Mouse (Mus musculus): Measurements from ENCODE around the gene Vmn1r177. TPM values are rescaled to one million over a fixed set of nuclear protein-coding genes. Genes with fewer than 3 reads are reported as not detected.

Gene Vmn1r177
- not detected in 2 replicates for polyA plus RNA-seq (2012; rRNA removed)

DNA sequence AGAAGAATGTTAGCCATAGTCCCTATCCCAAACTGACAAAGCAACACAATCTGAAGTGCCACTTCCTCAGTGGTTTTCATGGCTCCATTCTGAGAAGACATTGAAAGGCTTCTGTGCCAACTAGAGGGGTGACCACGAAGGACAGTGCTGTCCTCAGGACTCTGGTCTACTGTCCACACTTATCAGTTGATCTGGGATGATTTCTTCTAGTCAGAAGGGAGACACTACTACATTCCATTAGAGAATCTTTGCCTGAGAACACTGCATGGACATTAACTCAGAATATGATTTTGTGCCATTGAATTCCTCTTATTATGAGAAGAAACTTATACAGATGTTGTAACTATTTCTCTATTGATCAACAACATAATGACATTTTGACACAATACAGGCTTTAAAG lies at the start of gene Vmn1r177:
Gene Vmn1r177 (minus strand): TSS at position 101 of the 400 bp plus-strand sequence.

GRCm38 (mm10) chr7:23891709-23892108 lies 25.5 kb upstream of the Vmn1r177 start, which contains the start of gene Vmn1r178:
TSS of gene Vmn1r178 (plus strand) at chr7:23892009.

GRCm38 (mm10) chr7:23837272-23837671 lies 29.0 kb downstream of the Vmn1r177 start, which contains the start of gene Vmn1r176:
TSS of gene Vmn1r176 (minus strand) at chr7:23837372.

Other genes with a start within 250 kb of the Vmn1r177 start
- gene Vmn1r171, start 235.7 kb downstream of the Vmn1r177 start, polyA plus RNA-seq (2012; rRNA removed) = not detected in 2 replicates
- not detected in 2 replicates for gene Vmn1r172, start 208.1 kb downstream of the Vmn1r177 start, polyA plus RNA-seq (2012; rRNA removed)
- not detected in 2 replicates for gene Vmn1r173, start 165.7 kb downstream of the Vmn1r177 start, polyA plus RNA-seq (2012; rRNA removed)
- gene Vmn1r174, start 114.2 kb downstream of the Vmn1r177 start, polyA plus RNA-seq (2012; rRNA removed) = not detected in 2 replicates
- gene Vmn1r175, start 55.8 kb downstream of the Vmn1r177 start, polyA plus RNA-seq (2012; rRNA removed) = not detected in 2 replicates
- gene Vmn1r176, start 29.1 kb downstream of the Vmn1r177 start, polyA plus RNA-seq (2012; rRNA removed) = not detected in 2 replicates
- not detected in 2 replicates for gene Vmn1r178, start 25.6 kb upstream of the Vmn1r177 start, polyA plus RNA-seq (2012; rRNA removed)
- not detected in 2 replicates for gene Vmn1r179, start 60.5 kb upstream of the Vmn1r177 start, polyA plus RNA-seq (2012; rRNA removed)
- gene Vmn1r180, start 84.2 kb upstream of the Vmn1r177 start, polyA plus RNA-seq (2012; rRNA removed) = not detected in 2 replicates
- gene Vmn1r181, start 108.2 kb upstream of the Vmn1r177 start, polyA plus RNA-seq (2012; rRNA removed) = not detected in 2 replicates
- gene V1rd19, start 135.2 kb upstream of the Vmn1r177 start, polyA plus RNA-seq (2012; rRNA removed) = not detected in 2 replicates
- gene Vmn1r183, start 186.8 kb upstream of the Vmn1r177 start, polyA plus RNA-seq (2012; rRNA removed) = not detected in 2 replicates
- gene Zfp180, start 215.5 kb upstream of the Vmn1r177 start, polyA plus RNA-seq (2012; rRNA removed) = 39.2 and 39.8 TPM in 2 replicates
- gene Zfp112, start 245.9 kb upstream of the Vmn1r177 start, polyA plus RNA-seq (2012; rRNA removed) = 6.9 and 7.5 TPM in 2 replicates

Measured in central nervous system, embryonic 18 days (tissue).